Mouse (Mus musculus): ENCODE data around the gene Arid5b. TPM values are rescaled to one million over a fixed set of nuclear protein-coding genes. Genes with fewer than 3 reads are reported as not detected.

Arid5b gene
- polyA plus RNA-seq, 1 experiment from 2014 or later = 44.2 TPM

GRCm38 (mm10) chr10:68075181-68075580, 203.4 kb downstream of the Arid5b start:
- H3K9me3 ChIP-seq = no peaks in the 10 kb centered on the region
- H3K4me1 ChIP-seq = no peaks in the 10 kb centered on the region
- H3K9ac ChIP-seq = no peak overlapping the region
- H3K4me2 ChIP-seq (replicated peaks) = no peak overlapping the region
- no peak overlapping the region for H3K27ac ChIP-seq
- WGBS = 88% methylated on average over 5 of the region's 5 CpGs
- H3K36me3 ChIP-seq = no peaks in the 10 kb centered on the region
- H3K4me3 ChIP-seq = no peak overlapping the region
- H3K27me3 ChIP-seq = no peaks in the 10 kb centered on the region
- no peak for ATAC-seq (ENCODE audit: low FRiP score, low read depth)

GRCm38 (mm10) chr10:68074291-68074690, 204.2 kb downstream of the Arid5b start:
- H3K36me3 ChIP-seq = no peaks in the 10 kb centered on the region
- WGBS = 83% methylated on average over 12 of the region's 12 CpGs
- no peak for ATAC-seq (ENCODE audit: low FRiP score, low read depth)
- H3K27ac ChIP-seq = no peak overlapping the region
- H3K4me2 ChIP-seq (replicated peaks) = no peak overlapping the region
- H3K4me3 ChIP-seq = no peak overlapping the region
- H3K9ac ChIP-seq = no peak overlapping the region
- H3K27me3 ChIP-seq = no peaks in the 10 kb centered on the region
- no peaks in the 10 kb centered on the region for H3K9me3 ChIP-seq
- no peaks in the 10 kb centered on the region for H3K4me1 ChIP-seq

DNA sequence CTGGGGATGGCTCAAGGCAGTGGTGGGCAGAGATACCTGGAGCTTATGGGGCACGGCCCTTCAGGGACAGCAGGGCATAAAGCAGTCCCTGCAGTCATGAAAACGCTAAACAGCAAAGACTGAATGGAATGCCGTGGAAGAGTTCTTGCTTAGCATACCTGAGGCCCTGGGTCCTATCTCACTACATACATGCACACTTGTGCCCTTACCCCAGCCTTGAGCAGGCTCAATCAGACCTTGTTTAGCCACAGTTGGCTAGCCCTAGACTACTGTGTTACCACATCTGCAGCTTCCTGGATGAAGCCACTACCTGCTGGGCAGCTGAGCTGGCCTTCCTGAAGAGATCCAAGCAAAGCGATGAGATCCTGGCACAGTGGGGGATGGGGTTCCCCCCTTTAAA, 205.9 kb downstream of the Arid5b start:
- no peak overlapping the region for H3K4me2 ChIP-seq (replicated peaks)
- H3K4me1 ChIP-seq = no peaks in the 10 kb centered on the region
- H3K27ac ChIP-seq = no peak overlapping the region
- H3K4me3 ChIP-seq = no peak overlapping the region
- H3K9ac ChIP-seq = no peak overlapping the region
- H3K36me3 ChIP-seq = no peaks in the 10 kb centered on the region
- WGBS = 89% methylated on average over 4 of the region's 4 CpGs
- H3K27me3 ChIP-seq = no peaks in the 10 kb centered on the region
- H3K9me3 ChIP-seq = no peaks in the 10 kb centered on the region
- ATAC-seq (ENCODE audit: low FRiP score, low read depth) = no peak

DNA sequence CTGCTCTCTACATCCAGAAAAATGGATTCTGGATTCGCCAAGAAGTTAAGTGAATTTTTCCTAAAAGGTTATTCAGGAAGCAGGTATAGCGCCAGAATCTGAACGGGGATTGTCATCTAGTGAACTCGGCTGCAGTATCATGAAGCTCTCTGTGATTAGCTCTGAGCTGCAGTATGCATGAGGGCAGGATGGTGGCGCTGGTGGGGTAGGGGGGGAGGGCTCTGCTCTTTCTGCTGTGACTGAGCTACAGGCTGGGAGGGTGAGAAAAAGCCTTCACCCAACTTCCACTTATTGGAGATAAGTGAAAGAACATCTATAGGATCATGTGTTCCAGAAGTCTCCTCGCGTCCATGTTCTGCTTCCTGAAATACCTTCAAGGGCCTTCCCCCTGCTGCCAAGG, 207.5 kb downstream of the Arid5b start:
- no peak overlapping the region for H3K4me3 ChIP-seq
- no peak for ATAC-seq (ENCODE audit: low FRiP score, low read depth)
- H3K9me3 ChIP-seq = no peaks in the 10 kb centered on the region
- H3K4me1 ChIP-seq = no peaks in the 10 kb centered on the region
- WGBS = 83% methylated on average over 7 of the region's 7 CpGs
- no peaks in the 10 kb centered on the region for H3K36me3 ChIP-seq
- no peak overlapping the region for H3K9ac ChIP-seq
- no peak overlapping the region for H3K4me2 ChIP-seq (replicated peaks)
- H3K27ac ChIP-seq = no peak overlapping the region
- H3K27me3 ChIP-seq = no peaks in the 10 kb centered on the region

GRCm38 (mm10) chr10:68068426-68068825, 210.1 kb downstream of the Arid5b start:
- H3K27me3 ChIP-seq = no peaks in the 10 kb centered on the region
- H3K9ac ChIP-seq = no peak overlapping the region
- no peak overlapping the region for H3K4me2 ChIP-seq (replicated peaks)
- H3K27ac ChIP-seq = no peak overlapping the region
- H3K36me3 ChIP-seq = no peaks in the 10 kb centered on the region
- no peaks in the 10 kb centered on the region for H3K4me1 ChIP-seq
- H3K4me3 ChIP-seq = no peak overlapping the region
- H3K9me3 ChIP-seq = no peaks in the 10 kb centered on the region
- ATAC-seq (ENCODE audit: low FRiP score, low read depth) = no peak
- 89% methylated on average over 8 of the region's 8 CpGs for WGBS

- WGBS = 87% methylated on average over 5 of the region's 5 CpGs
- ATAC-seq (ENCODE audit: low FRiP score, low read depth) = no peak
Measured at GRCm38 (mm10) chr10:68067961-68068360, 210.6 kb downstream of the Arid5b start.

GRCm38 (mm10) chr10:68066173-68066572, 212.4 kb downstream of the Arid5b start:
- no peak overlapping the region for H3K4me3 ChIP-seq
- 90% methylated on average over 5 of the region's 5 CpGs for WGBS
- H3K27me3 ChIP-seq = no peaks in the 10 kb centered on the region
- no peak for ATAC-seq (ENCODE audit: low FRiP score, low read depth)
- no peaks in the 10 kb centered on the region for H3K4me1 ChIP-seq
- H3K4me2 ChIP-seq (replicated peaks) = no peak overlapping the region
- H3K9me3 ChIP-seq = no peaks in the 10 kb centered on the region
- no peaks in the 10 kb centered on the region for H3K36me3 ChIP-seq
- no peak overlapping the region for H3K27ac ChIP-seq
- no peak overlapping the region for H3K9ac ChIP-seq

More at GRCm38 (mm10) chr10:68067961-68068360, 210.6 kb downstream of the Arid5b start:
- Histone ChIP-seq H3K4me3 (no peak overlapping the region), H3K36me3 (no peaks in the 10 kb centered on the region), H3K4me1 (no peaks in the 10 kb centered on the region), H3K9me3 (no peaks in the 10 kb centered on the region), H3K9ac (no peak overlapping the region), H3K27me3 (no peaks in the 10 kb centered on the region), H3K4me2 (replicated peaks) (no peak overlapping the region), H3K27ac (no peak overlapping the region)

- H3K4me2 ChIP-seq (replicated peaks) = no peak overlapping the region
- ATAC-seq (ENCODE audit: low FRiP score, low read depth) = no peak
- 87% methylated on average over 10 of the region's 10 CpGs for WGBS
- no peaks in the 10 kb centered on the region for H3K27me3 ChIP-seq
- no peaks in the 10 kb centered on the region for H3K36me3 ChIP-seq
- H3K4me1 ChIP-seq = peaks cover 5% of the 10 kb centered on the region; the same call in 1 of the 2 replicates
- H3K9ac ChIP-seq = no peak overlapping the region
- H3K27ac ChIP-seq = no peak overlapping the region
- no peak overlapping the region for H3K4me3 ChIP-seq
- no peaks in the 10 kb centered on the region for H3K9me3 ChIP-seq
Measured at GRCm38 (mm10) chr10:68064571-68064970, 214.0 kb downstream of the Arid5b start.

- H3K4me1 ChIP-seq = peaks cover 5% of the 10 kb centered on the region; the same call in 1 of the 2 replicates
- no peak overlapping the region for H3K9ac ChIP-seq
- no peak overlapping the region for H3K4me3 ChIP-seq
- H3K27ac ChIP-seq = no peak overlapping the region
- ATAC-seq (ENCODE audit: low FRiP score, low read depth) = no peak
- WGBS = 66% methylated on average over 8 of the region's 8 CpGs
- H3K27me3 ChIP-seq = no peaks in the 10 kb centered on the region
- no peaks in the 10 kb centered on the region for H3K36me3 ChIP-seq
- H3K9me3 ChIP-seq = no peaks in the 10 kb centered on the region
- no peak overlapping the region for H3K4me2 ChIP-seq (replicated peaks)
Measured at GRCm38 (mm10) chr10:68063806-68064545, 214.6 kb downstream of the Arid5b start.

DNA sequence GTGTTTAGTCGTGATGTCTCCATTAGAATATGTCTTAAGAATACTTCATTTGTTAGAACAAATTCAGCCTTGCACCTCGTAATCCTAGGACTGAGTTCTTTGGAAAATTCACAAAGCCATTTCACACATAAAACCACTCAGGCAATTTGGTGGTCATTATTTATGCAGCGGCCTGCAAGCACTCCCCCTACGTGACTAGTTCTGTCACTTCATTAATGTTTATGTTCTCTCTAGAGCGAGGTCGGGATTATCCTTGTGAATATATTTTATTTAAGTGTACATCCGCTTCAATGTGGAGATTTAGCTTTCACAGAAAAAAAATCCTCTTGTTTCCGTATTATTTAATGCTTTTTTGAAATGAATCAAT, 217.3 kb downstream of the Arid5b start:
- Histone ChIP-seq H3K4me1 (peaks cover 5% of the 10 kb centered on the region; the same call in 1 of the 2 replicates), H3K27me3 (no peaks in the 10 kb centered on the region), H3K27ac (no peak overlapping the region), H3K36me3 (no peaks in the 10 kb centered on the region), H3K4me2 (replicated peaks) (no peak overlapping the region), H3K9me3 (no peaks in the 10 kb centered on the region), H3K4me3 (no peak overlapping the region), H3K9ac (no peak overlapping the region)
- no peak for ATAC-seq (ENCODE audit: low FRiP score, low read depth)
- 38% methylated on average over 8 of the region's 8 CpGs for WGBS

DNA sequence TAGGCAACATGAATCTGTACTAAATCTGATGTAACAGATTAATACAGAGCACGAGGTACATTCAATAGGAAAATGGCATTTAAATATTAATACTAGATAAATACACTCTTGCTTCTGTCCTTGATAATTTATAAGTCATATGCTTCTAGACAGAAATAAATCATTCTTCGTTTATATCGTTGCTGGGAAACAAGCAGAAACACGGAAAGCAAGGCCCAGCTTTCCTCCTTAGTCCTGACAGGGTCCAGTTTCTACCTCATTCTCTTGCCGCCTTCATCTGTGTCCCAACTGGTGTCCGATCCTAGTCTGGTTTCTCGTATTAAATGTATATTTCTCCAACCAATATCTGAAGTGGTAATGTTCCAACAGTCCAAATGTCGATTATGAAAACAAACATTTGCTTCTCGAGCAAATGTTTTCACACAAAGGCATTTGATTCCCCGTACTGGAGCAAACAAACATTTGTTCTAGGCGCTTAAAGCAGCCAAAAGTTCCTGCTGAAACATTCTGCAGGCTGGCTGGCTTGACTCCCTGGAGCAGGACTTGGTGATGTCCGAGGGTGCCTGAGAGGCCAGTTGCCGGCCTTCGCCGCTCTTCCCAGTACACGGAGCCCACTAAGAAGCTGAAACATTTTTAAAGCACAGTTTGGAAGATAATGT, 217.8 kb downstream of the Arid5b start:
- Histone ChIP-seq H3K9ac (no peak overlapping the region), H3K27ac (no peak overlapping the region), H3K4me3 (no peak overlapping the region), H3K27me3 (no peaks in the 10 kb centered on the region), H3K9me3 (no peaks in the 10 kb centered on the region), H3K4me2 (replicated peaks) (no peak overlapping the region), H3K4me1 (peaks cover 5% of the 10 kb centered on the region; the same call in 1 of the 2 replicates), H3K36me3 (no peaks in the 10 kb centered on the region)
- no peak for ATAC-seq (ENCODE audit: low FRiP score, low read depth)
- 63% methylated on average over 16 of the region's 16 CpGs for WGBS

GRCm38 (mm10) chr10:68058378-68058777, 220.2 kb downstream of the Arid5b start:
- Histone ChIP-seq H3K9ac (no peak overlapping the region), H3K27me3 (no peaks in the 10 kb centered on the region), H3K27ac (no peak overlapping the region), H3K4me3 (no peak overlapping the region), H3K36me3 (no peaks in the 10 kb centered on the region), H3K9me3 (no peaks in the 10 kb centered on the region), H3K4me2 (replicated peaks) (no peak overlapping the region), H3K4me1 (peaks cover 5% of the 10 kb centered on the region; the same call in 1 of the 2 replicates)
- no peak for ATAC-seq (ENCODE audit: low FRiP score, low read depth)
- WGBS = 93% methylated on average over 1 of the region's 1 CpGs

Measured in limb, embryonic 13.5 days (tissue).